Mouse (Mus musculus) adrenal gland, postnatal 10 days (tissue): ENCODE results near the gene Mt2. TPM values are rescaled to one million over a fixed set of nuclear protein-coding genes. Genes with fewer than 3 reads are reported as not detected.
"Not testable (repeated sequence)": the region's sequence is repeated elsewhere in the genome, so short reads cannot be mapped to it uniquely, and the experiment has no call there.

ENCODE experiments used
- DNase-seq: peaks from one replicate; pipeline ENCODE4 v3.0.0; 2021; ENCODE audit warnings: mixed read lengths
- long read RNA-seq, 2 experiments: library from polyadenylated mRNA; stranded (forward); transcript quantifications; one replicate each; pipeline ENCODE4 v2.0.0; 2021
- total RNA-seq, 2 experiments: library from RNA; stranded (reverse); gene quantifications; 2 replicates each; pipeline ENCODE4 v1.2.3; 2021

The Mt2 gene
- 100 to 1,000 TPM in 1 of 2 experiments, 10 to 100 TPM in 1; 67.8 to 348 TPM for total RNA-seq
- long read RNA-seq, experiment 1, transcript Mt2-201 (3 exons, 511 nt) = major isoform, 38 of 91 reads
- long read RNA-seq, experiment 1, partial matches to known transcripts = 53 of 91 reads
- long read RNA-seq, experiment 1, other reads (novel, unspliced or antisense) = 0 of 91 reads
- long read RNA-seq, experiment 2, transcript Mt2-201 (3 exons, 511 nt) = major isoform, 30 of 35 reads
- long read RNA-seq, experiment 2, partial matches to known transcripts = 0 of 35 reads
- long read RNA-seq, experiment 2, other reads (novel, unspliced or antisense) = 5 of 35 reads

DNA sequence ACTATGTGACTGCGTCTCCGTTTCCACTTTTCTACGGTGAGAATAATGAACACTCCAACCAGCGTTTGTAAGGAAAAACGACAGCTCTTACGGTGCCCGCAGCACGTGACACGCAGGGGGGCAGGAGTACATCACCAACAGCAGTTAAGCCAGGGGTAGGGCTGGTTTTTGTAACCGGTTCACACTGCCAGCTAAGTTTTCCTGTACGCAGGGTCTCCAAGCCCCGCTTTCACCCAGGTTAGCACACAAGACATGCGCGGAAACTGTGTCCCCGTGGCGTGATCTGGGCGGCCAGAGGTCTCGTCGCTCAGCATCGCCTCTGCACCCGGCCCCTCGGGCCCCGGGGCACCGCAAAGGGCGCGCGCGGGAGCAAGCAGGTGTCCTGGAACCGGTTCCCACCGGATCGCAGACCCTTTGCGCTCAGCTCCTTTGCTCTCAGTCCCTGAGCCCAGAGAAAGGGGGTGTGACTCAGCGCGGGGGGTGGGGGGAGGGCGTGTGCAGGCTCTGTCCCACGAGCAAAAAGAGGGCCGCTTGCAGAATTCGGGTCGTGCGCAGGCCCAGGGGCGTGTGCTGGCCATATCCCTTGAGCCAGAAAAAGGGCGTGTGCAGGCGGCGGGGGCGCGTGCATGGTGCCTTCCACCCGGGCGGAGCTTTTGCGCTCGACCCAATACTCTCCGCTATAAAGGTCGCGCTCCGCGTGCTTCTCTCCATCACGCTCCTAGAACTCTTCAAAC lies at the start of gene Mt2:
Mt2 (plus strand) TSS at position 590 of the 734 bp plus-strand sequence.
- DNase-seq = peak; percentile 85

DNA sequence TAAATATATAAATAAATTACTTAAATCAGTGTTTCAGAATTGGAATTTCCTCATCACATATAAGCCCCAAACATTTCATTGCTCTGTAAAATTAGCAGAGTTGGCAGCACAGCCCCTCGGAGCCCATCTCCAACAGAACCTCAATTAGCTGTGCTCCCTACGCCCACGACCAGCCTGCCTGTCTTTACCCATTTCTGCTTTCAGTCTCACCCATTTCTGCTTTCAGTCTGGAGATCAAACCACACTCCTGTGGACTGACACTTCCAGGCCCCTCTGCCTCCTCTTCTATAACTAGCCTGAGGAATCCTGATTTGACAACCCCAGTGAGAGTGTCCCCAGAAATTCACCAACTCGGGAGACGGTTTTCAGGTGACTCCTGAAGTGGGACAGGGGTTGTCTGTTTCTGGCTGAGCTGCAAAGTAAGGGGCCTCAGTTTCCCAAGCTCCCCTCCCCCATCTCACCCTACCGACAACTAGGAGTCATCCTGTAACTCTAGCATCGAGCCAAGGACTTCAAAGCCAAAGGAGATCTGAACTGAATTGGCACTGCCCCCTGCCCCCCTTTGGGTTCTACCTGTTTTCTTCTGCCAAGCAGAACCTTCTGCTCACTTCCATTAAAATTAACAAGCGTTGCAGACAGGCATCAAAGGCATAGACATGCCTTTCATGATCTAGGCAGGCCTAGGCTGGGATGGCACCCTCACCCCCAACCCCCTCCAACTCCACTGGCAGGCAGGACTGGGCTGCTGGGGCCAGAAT lies 49.6 kb upstream of the Mt2 start:
- no peak for DNase-seq

DNA sequence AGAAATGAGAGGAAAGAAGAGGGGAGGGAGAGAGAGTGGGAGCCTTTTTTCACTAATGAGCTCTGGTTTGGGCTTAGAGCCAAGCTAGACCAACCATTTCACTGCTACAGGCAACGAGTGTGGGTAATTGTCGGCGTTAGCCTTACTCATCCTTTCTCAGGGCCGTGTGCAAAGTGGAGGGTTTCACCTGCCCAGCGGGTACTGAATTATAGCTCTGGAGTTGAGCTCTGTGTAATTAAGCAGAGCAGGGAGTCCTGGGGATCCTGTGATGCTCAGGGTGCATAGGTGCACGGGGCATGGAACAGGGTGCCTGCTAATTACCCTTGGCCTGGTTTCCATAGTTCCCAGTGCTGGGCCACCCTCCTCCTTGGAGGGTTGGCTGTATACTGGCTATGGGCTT lies 44.8 kb upstream of the Mt2 start:
- no peak for DNase-seq

DNA sequence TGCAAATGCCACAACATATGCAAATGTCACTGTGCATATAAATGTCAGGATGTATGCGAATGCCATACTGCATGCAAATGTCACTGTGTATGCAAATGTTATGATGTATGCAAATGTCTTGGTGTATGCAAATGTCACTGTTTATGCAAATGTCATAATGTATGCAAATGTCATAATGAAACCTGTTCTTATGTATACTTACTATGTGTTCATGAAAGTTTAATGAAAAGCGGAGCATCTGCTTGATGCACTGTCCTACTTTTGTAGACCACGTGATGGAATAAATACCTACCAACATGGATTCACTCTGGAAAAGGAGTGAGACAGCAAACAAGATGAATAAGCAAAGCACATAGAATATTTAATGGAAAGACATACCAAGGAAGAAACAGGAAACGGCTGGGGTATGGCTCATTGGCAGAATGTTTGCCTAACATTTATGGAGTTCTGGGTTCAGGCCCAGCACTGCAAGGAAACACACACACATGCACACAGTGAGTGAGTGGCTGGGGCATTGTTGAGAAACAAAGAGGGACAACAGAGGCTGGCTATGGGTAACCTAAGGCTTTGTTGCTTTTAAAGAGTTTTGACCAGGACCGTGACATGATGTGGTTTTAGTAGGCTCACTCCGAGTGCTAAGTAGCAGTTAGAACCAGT lies 43.2 kb upstream of the Mt2 start:
- no peak for DNase-seq

DNA sequence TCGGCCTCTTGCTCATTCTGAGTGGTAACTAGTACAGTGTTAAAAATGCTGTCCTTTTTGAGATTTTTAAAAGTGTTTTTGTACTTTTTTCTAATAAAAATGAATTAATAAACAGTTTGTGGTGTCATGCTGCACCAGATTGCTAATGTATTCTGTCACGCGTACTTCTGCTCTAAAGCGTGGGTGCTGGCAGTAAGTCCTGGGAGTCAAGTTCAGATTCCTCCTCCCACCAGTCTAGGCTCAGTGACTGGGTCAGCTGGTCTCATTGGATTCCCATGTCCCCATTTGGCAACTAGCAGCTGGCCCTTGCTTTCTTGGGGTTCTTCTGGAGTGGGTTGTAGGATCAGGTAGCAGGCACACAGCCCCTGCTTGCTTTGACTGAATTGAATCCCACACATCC lies 42.3 kb upstream of the Mt2 start:
- no peak for DNase-seq

DNA sequence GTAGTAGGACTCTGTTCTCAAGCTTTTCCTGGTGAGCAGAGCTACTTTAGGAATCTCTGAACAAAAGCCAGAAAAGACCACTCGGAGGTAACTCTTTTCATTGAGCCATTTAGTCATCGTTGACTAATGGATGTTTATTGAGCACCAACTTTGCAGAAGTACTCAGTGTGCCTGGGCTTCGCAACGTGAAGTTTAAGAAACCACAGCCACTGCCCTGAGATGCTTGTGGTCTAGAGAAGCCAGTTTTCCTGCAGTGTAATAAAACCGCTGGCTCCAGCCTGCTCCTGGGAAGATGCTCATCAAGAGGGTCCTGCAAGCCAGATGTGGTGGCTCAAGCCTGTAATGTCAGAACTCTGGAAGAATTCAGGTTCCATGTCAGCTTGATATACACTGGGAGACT lies 40.4 kb upstream of the Mt2 start:
- DNase-seq = no peak

DNA sequence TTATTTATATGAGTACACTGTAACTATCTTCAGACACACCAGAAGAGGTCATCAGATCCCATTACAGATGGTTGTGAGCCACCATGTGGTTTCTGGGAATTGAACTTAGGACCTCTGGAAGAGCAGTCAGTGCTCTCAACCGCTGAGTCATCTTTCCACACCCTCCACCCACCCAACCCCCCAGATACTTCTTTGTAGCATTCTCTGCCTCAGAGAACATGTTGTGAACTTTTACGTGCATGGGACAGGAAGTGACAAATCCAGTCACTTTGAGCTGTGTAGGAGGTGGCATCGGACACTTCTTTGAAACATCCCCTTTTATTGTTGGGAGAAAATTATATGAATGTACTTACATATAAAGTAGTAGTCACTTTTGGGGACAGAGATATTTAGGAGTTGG lies 37.9 kb upstream of the Mt2 start:
- not testable (repeated sequence) for DNase-seq

DNA sequence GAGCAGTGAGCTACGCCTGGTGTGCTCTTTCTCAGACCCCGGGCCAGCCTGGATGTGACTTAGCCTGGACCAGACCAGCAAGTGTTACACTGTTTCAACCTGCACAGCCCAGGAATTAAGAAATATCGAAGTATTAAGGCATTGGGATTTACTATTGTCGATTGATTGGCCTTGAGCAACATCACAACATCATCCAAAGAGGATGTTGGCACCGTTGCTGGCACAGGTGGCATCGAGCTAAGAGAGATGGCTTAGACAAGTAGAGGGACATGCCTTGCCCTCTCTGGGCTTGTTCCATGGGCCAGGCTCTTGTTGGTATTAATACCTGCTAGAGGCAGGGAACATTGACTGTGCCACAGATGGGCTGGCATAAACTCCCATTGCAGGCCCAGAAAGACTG lies 36.9 kb upstream of the Mt2 start:
- DNase-seq = no peak

DNA sequence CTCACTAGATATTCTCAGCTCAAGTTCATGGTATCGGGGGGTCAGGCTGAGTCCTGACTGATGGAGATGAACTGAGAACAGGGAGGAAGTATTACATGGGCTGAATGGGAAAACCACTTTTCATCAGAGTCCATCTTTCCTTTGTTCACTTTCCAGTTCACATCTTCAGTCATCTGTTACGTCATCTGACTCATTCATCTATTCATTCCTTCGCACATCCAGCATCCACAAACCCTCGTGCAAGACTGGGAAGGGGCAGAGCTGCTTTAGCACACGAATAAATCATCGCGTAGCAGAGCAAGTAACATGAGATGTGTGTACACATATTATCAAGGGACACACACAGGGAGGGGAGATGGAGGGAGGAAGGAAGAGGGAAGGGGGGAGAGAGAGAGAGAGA lies 36.3 kb upstream of the Mt2 start:
- no peak for DNase-seq

DNA sequence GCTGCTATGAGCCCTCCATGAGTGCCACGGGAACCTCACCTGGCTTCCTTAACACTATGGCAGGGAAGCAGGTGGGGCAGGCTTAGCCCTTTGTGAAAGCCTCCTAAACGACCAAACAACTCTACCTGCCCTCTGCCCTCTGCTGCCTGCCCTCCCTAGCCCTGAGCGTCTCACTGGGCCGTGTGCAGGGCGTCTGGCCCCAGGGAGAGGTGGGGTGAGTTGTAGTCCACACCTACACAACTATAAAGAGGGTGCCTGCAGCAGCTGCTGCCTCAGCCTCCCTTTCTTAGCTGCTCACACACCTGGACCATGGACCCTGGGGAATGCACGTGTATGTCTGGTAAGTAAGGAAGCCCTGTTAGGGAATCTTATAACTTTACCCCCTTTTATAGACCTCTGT lies 35.5 kb upstream of the Mt2 start, which contains the start of gene Mt4:
Mt4 (plus strand) TSS at position 265 of the 400 bp plus-strand sequence.
- no peak for DNase-seq

DNA sequence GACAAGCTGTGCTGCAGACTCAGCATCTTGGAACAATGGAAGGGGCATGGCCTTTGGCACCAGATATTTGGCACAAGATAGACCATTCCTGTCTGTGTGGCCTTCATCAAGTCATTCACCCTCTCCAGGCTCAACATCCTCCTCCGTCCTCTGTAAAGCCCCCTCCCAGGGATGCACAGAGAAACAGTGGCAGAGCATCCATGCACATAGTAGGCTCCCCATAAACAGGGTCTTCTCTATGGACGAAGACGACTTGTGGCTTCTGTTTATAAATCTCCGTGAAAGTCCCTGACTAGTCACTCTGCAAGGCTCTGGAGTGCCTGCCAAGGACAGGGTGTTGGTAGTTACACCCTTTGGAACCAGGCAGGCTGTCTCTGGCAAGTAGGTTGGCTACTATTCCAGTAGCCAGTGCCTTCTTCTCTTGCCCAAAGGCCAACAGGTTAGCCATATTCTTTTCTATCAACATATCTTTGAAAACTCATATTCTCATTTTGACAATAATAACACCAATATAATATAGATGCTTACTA lies 32.1 kb upstream of the Mt2 start:
- no peak for DNase-seq

DNA sequence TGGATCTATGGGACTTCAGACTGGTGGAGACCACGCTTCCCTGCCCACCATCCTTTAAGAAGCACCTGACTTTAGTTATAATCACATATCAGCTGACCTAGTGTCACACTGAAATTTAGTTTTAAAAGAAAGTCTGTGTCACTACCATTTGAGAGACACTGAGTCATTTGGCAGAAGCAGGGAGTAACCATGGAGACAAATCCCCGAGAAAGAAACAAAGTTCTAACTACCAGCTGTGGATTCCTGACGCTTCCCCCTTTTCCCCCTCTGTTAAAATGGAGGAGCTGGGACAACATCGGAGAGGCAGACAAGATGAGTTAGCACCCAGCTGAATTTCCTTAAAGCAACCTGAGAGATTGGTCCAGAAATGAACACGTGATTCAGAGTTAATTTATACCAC lies 24.2 kb upstream of the Mt2 start:
- no peak for DNase-seq

DNA sequence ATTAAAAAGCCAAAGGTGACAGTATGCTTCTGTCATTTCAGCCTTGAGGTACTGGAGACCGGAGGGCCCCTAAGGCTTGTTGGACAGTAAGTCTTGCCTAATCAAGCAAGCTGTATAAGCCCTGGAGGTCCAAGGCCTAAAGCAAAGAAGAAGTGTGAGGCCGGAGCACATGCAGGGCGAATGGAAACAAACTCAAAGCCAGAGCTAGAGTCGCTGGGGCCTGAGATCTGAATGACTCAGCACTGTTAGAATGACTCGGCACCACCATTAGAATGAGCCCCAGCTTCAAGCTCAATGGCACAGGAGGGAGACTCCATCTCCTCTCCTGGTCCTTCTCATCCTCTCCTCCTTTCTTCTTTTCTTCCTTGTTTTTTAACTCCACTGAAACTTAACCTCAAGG lies 21.5 kb upstream of the Mt2 start:
- no peak for DNase-seq

DNA sequence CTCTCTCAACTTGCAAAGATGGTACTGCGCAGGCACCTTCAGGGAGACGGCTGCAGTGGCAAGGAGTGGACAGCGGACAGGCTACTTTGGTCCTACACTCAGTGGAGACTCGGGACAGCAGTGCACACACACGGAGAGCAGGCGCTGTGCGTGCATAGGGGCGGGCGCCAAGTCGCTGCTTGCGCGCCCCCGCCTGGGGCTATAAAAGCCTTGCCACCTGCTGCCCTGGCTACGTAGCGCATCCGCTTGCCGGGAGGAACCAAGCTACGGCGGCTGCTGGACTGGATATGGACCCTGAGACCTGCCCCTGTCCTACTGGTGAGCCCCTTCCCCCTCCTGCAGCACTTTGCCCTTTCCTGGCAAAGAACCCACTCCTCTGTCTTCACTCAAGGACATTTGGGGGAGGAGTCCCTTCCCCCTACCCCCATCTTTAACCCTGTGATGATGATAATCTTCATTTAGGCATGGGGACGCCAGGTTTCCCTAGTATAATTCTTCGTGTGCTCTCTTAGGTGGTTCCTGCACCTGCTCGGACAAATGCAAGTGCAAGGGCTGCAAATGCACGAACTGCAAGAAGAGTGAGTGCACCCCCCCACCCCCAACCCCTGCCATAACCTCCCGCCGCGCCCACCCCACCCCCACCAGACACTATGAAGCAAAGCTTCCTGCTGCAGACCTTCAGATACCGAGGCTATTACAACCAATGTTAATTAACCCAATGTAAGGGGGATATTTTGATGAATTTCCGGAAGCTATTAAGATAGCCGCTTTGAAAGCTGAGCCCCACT lies 19.8 kb upstream of the Mt2 start, which contains the start of gene Mt3:
Mt3 (plus strand) TSS at position 95 of the 788 bp plus-strand sequence.
- peak; percentile 58 for DNase-seq

DNA sequence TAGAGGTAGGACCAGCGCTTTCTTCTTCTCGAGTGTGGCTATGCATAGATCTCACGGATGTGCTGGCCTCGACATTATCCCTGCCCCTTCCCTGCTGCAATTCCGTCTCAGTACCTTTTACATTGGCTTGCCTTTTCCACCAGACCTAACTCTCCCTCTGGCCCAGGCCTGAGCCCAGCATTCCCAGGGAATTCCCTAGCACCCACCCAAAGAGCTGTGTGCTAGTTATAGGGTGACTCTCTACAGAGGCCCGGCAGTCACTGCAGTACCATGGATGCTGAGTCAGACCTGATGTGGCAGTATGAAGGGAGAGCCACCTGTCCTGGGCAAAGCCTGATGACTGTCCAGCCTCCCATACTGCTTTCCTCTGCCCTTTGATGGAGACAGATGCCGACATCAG lies 19.0 kb upstream of the Mt2 start:
- no peak for DNase-seq

DNA sequence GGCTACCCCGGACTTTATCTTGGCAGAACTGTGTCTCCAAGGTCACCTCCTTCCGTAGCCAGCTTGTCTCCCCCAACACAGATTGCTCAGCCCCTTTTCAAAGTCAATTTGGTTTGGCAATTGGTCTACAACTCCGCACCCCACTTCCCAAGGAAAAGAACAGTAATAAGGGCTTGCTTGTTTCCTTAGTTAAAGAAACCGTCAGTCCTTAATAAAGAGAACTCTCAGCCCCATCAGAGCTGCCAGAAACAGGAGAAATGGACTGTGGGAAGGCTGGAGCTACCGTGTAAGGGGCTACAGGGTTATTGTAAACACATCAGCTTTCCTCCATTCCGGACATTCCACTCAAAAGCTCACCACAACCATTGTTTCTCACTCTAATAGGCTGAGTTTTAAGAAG lies 17.9 kb upstream of the Mt2 start:
- no peak for DNase-seq

DNA sequence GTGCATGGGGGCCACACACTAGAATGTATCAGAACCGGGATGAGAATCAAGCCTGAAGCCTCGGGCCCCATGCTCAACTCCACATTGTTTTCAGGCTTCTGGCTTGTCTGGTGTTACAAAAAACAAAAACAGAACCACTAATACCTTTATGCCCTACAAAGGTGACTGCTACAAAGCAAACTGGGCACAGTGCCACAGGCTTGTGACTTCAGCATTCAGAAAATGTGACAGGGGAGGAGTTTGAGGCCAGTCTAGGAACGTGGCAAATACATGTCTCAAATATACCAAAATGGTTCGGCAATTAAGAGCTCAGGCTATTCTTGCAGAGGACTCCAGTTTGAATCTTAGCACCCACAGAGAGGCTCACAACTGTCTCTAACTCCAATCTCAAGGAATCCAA lies 16.4 kb upstream of the Mt2 start:
- DNase-seq = no peak

DNA sequence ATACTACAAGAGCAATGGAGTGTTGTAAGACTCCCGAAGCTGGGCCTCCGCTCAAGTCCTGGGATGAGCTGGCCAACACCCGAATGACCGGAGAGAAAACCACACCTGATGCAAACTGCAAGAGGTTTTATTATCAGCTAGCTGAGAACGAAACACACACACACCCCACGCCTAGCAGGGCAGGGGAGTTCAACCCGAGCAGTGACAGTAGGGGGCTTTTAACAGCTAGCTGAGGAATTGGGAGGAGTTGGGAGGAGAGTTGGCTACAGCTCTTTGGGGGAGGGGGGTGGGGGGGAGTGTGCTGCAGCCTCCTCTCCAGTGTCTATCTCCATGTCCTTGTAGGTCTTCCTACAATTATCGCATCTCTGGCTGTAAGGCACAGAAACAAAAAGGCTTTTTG lies 6.7 kb upstream of the Mt2 start:
- DNase-seq = not testable (repeated sequence)

DNA sequence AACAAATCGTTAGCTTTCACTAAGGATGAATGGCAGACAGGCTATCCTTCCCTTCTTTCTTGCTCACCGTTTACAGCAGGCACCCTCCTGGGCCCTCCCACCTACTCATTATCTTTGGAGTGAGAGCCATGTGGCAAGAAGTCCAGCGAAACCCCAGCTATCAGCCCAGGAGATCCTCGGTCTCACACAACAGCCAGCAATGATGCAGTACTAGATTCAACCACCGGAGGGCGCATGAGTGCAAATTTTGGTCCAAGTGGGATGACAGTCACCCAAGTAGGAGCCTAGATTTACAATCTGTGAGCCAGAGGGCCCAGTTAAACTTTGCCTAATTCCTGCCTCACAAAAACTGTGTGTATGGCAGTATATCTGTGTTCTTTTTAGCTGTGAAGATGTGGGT lies 5.2 kb upstream of the Mt2 start:
- DNase-seq = peak; percentile 95

DNA sequence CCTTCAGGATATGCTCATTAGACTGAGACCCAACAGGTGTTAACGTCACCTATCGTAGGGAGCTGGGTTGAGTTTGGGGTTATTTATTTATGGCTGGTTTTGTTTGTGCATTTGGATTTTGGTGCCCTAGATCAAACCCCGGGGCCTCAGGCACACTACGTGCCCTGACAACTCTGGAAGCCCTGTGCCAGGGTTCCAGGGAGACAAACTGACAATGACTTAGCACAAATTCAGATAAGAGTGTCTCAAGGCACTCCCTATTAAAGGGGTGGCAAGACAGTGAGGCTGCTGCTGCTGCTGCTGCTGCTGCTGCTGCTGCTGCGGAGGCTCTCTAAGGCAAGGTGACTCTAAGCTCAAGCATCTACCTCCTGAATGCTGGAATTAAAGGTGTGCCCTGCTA lies 2.9 kb upstream of the Mt2 start:
- no peak for DNase-seq

DNA sequence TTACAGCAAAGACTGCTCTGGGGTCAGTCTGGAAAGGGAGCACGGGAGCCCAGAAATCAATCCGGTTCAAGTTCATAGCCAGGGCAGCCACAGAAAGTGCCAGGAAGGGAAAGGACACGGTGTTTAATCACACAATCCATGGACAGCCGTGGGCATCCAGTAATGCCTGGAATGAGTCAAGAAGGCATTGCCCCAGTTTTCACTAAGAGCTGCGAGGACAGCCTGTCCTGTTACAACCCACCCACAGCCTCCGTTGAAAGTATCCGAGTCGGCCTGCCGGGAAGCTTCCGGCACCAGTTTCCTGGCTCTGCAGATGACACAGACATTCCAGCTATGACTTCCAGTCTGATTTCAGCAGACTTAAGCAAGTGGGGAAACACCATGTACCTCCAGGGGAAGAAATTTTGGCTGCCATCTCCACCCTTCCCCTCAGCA lies 1.1 kb upstream of the Mt2 start:
- peak; percentile 55 for DNase-seq
